Mouse (Mus musculus) adrenal gland, adult (tissue): ENCODE data around the gene Sec1.

Experiments used
- DNase-seq, 2 experiments: peaks; one replicate each; pipeline ENCODE4 v3.0.0; 2022 to 2023; ENCODE audit warnings: low spot score in 1 of 2; ENCODE audit not compliant: inconsistent age in 2 of 2

The Sec1 gene

GRCm38 (mm10) chr7:45705873-45706281 lies 11.7 kb upstream of the Sec1 start:
- DNase-seq, result peak; percentile 95 to 98

- no peak for DNase-seq
These were observed 11.3 kb upstream of the Sec1 start for GRCm38 (mm10) chr7:45705443-45705864.

GRCm38 (mm10) chr7:45704730-45705442 lies 10.7 kb upstream of the Sec1 start, which contains the start of gene Dbp:
TSS of gene Dbp (plus strand) at chr7:45705088.
- peak; percentile 100 for DNase-seq

GRCm38 (mm10) chr7:45704046-45704559 lies 9.9 kb upstream of the Sec1 start:
- DNase-seq, result peak; percentile 83 to 96

DNA sequence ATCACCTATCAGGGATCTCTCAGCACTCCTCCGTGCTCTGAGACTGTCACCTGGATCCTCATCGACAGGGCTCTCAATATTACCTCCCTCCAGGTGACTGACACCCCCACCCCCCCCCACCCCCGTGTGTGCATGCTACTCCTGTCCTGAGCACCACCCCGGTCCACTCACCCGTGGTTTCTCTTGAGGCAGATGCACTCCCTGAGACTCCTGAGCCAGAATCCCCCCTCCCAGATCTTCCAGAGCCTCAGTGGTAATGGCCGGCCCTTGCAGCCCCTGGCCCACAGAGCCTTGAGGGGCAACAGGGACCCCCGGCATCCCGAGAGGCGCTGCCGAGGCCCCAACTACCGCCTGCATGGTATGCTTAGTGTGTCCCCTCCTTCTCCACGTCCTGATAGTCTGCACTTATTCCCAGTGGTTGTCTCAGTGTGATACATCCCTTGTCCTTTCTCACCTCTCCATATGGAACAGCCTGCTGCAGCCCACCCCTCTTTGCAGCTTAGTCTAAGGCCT lies 9.4 kb upstream of the Sec1 start:
- DNase-seq, result peak in 1 of 2 experiments; percentile 72

DNA sequence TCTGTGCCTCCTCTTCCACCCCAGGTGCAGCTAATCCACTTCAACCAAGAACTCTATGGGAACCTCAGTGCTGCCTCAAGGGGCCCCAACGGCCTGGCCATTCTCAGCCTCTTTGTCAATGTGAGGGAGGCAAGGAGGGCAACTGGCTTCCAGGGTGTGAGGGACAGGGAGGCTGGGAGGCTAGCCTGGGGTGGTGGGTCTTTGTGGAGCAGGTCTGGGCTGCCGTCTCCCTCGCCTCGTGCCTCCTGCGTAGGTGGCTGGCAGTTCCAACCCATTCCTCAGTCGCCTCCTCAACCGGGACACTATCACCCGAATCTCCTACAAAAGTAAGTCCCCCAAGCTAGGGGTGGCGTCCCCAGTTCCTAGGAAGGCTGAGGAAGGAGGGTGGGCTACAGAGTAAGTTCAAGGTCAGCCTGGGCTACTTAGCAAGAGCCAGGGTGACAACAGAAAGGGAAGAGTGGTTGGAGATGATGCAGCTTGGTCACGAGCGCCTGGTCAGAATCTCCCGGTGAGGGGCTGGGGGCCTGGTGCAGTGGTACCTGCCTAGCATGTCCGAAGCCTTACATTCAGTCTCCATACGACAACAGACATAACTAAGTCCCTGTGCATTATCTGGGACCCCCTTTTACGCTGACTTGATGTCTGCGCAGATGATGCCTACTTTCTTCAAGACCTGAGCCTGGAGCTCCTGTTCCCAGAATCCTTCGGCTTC lies 8.8 kb upstream of the Sec1 start:
- DNase-seq, result peak; percentile 43 to 64

GRCm38 (mm10) chr7:45702316-45702715 lies 8.1 kb upstream of the Sec1 start:
- DNase-seq, result peak in 1 of 2 experiments; percentile 55

DNA sequence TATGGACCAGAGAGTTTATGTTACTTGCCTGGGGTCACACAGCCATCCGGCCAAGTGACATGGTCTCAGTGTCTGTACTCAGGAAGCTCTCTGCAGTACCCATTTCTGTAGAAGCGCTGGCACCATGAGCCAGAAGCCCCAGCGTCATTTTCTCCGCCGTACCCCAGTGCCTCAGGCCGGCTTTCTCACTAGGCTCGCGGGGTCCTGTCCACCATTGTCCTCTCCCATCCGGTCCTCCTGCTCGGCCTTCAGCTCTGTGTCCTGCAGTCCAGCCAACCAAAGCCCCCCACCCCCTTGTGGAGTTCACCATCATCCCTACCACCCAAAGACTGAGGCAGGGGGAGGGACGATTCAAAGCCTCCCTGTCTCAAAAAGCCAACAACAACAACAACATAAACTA lies 7.4 kb upstream of the Sec1 start:
- peak; percentile 45 to 62 for DNase-seq

DNA sequence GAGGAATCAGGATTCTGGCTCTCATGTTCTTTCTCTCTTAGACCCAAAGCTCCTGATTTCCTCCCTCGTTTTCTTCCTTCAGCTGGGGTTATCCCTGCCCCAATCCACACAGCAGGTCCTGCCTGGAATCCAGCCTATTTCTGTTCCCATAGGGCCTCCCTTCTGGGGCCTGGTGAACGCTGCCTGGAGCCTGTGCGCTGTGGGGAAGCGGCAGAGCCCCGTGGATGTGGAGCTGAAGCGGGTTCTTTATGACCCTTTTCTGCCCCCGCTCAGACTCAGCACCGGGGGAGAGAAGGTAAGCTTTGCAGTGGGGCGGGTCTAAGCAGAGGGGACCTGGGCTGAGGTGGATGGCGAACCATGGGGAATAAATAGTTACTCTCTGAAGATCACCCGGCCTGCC lies 6.9 kb upstream of the Sec1 start:
- DNase-seq, result no peak

DNA sequence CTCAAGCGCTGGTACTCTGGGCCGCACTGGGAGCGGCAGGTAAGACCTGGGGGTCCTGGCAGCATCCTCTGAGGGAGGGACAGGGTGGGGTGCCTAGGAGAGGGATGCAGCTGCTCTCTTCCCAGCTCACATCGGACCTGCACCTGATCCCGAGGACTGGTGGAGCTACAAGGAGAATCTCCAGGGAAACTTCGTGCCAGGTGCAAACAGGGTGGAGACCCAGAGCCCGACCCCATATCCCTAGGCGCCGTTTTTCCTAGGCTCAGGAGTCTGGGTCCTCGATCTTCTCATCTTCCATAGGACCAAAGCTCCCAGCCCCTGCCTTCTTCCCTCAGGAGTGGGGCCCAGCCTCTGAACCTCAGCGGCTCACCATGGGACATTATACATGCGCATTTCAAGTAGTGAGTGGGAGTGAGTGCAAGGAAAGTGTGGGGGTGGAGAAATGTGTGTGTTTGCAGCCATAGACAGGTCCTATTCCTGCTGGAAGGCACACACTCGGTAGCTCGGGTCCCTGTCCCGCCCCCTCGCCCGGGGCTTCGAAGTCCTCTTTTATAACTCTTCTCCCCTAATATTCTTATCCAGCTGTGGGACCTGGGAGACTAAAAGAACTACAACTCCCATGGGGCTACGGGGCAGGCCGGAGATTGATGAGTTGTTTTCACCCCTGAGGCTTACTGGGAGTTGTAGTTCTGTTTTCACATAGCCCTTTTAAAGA lies 6.3 kb upstream of the Sec1 start:
- DNase-seq, result peak; percentile 84 to 95

DNA sequence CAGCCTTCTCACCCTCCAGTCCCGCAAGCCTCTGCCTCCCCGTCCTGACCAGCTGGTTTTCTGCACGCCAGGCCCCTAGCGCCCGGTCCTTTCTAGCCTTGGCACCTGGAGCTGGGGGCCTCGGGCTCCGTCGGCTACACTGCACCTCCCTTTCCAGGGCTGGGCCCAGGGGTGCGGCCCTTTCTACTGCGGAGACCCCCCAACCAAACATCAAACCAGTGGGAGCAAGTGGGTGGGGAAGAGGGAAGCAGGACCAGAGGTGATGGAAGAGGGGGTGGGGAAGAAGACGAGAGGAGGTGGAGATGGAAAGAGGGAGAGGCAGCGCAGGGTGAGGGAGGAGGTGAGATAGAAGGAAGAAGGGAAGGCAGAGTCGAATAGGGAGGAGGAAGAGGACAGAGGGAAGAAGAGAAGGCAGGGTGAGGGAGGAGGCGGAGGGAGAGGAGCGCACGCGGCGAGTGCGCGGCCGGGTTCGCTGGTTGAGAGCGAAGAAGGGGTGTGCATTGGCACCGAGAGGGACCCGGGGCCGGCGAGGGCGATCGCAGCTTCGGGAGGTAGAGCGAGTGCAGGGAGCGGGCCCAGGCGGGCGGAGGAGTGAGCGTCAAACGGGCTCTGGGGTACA lies 5.4 kb upstream of the Sec1 start, which contains the start of gene Car11:
Gene Car11 (plus strand): TSS at position 321 of the 619 bp plus-strand sequence.
- DNase-seq, result peak; percentile 53 to 72

DNA sequence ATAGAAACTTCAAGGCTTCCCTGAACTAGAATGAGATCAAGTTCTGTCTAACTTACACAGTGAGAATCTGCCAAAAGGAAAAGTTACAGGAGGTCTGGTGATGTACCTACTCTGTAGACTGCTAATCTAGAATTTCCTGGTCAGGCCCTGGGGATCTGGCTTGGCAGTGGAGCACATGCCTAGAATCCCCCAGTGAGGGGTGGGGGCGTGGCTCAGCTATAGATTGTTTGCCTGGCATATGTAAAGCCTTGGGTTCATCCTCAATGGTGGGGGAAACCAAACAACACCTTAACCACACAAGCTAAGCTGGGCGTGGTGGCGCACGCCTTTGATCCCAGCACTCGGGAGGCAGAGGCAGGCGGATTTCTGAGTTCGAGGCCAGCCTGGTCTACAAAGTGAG lies 3.7 kb upstream of the Sec1 start:
- peak in 1 of 2 experiments; percentile 18 for DNase-seq

GRCm38 (mm10) chr7:45695098-45695497 lies 896 bp upstream of the Sec1 start:
- no peak for DNase-seq

DNA sequence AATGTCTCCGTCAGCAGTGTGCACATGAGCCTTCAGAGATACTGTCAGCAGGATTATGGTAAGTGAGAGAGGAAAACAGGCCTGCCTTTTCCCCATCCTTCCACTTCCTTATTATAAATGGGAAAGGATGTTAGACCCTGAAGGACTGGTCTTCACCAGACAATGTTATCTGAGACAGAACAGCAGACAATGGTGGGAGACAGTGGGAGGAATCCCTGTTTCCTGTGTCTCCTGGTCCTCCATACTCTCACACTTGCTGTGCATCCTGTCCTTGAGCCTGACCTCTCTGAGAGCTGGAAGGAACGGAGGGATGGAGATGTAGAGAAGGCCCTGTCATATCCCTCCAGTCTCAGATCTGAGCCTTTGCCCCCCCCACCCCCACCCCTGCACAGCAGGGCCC lies 1.8 kb downstream of the Sec1 start:
- DNase-seq, result no peak

- DNase-seq, result peak in 1 of 2 experiments; percentile 62
These were observed 4.4 kb downstream of the Sec1 start for GRCm38 (mm10) chr7:45689800-45690199.

DNA sequence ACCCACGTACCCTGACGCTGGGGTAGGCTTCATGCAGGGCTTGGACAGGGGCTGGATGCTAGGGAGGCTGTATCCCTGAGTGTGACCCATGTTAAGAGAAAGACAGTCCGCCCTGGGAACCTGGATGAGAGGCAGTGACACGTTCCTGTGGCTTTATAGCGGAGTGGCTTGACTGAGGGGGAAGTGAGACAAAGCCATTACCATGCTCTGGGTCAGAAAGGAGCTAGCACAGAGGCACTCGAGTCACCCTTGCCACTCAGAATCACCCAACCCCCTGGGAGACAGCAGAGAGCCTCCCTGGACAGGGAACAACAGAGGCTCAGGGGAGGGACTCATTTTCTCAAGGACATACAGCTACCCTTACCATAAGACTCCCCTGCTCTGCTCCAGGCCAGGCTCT lies 5.1 kb downstream of the Sec1 start:
- no peak for DNase-seq

GRCm38 (mm10) chr7:45686841-45687240 lies 7.4 kb downstream of the Sec1 start:
- DNase-seq, result no peak

DNA sequence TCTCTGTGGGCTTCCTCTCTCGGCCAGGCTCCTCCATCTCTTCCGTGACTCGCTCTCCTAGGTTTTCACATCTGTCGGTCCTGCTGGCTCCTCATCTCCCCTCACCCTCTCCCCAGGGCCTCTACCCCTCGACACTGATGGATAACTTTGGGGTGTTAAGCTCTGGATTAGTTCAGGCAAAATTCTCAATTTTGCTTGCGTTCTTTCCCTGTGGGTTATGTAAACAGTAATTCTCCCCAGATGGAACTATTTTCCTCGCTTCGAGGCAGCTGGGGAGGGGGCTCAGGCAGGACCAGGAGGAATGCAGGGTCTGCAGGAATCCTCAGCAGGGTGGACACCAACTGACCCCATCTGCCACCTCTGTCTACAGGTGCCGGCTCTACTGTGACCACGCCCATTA lies 8.4 kb downstream of the Sec1 start:
- DNase-seq, result no peak

GRCm38 (mm10) chr7:45683396-45684050 lies 10.7 kb downstream of the Sec1 start, which contains the start of gene Ntn5:
TSS of gene Ntn5 (plus strand) at chr7:45684022.
- DNase-seq, result no peak
